Mouse (Mus musculus) macrophage (primary cell): Measurements from ENCODE around the gene Tenm4. TPM values are rescaled to one million over a fixed set of nuclear protein-coding genes. Genes with fewer than 3 reads are reported as not detected.

Experiments
- H3K27ac ChIP-seq: fragments of 350-480 bp; formaldehyde crosslinking; 2 replicates; pipeline ENCODE4 v1.9.0; 2021
- H3K36me3 ChIP-seq: fragments of 350-480 bp; formaldehyde crosslinking; 2 replicates; pipeline ENCODE4 v1.9.0; 2021; ENCODE audit errors: inconsistent target
- H3K4me3 ChIP-seq: fragments of 350-480 bp; formaldehyde crosslinking; 2 replicates; pipeline ENCODE4 v1.9.0; 2021; ENCODE audit errors: inconsistent target
- H3K79me2 ChIP-seq: fragments of 350-480 bp; formaldehyde crosslinking; 2 replicates; pipeline ENCODE4 v1.9.0; 2021; ENCODE audit errors: inconsistent target
- WGBS: methylation state at CpG from one replicate; pipeline ENCODE4 v1.1.7; 2026; ENCODE audit warnings: inconsistent platforms; ENCODE audit not compliant: missing documents; 5-methylcytosine and 5-hydroxymethylcytosine counted together
- polyA plus RNA-seq: library from polyadenylated mRNA; stranded (reverse); fragments of 250-400 nt; gene quantifications from 3 replicates; pipeline ENCODE4 v1.2.4, GENCODE M21; 2018; ENCODE audit warnings: inconsistent platforms

Tenm4 gene
- polyA plus RNA-seq, 1 experiment from 2014 or later = 1.3 TPM

DNA sequence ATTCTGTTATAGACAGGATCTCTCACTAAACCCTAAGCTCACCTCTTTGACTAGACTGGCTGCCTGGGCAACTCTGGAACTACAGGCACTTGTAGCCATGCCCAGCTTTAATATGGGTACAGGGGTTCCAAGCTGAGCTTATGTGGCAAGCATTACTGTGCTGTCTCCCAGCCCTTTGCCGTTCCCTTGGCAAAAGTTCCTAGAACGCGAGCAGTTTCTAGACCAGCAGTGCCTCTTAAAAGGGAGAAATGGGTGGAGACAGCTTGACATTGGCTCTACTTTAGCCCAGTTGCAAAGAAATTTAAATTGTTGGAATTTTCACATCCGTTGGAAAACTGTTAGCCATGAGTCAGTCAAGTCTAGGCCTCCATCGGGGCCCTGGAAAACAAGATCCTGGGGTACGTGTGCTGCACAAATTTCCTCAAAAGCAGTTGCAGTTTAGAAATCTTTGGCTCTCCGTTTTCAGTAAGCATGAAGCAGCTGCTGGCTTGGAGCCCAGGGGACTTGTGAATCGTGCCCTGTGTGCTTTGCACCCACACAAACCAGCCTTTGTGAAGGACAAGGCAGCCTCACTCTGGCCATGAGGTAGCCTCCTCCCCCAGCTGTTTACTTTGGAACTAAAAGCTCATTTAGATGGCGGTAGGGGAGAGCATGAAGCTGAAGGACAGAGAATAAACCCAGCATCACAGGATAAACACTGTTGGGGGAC, 625.1 kb downstream of the Tenm4 start:
- WGBS = 84% methylated on average over 9 of the region's 9 CpGs
- Histone ChIP-seq H3K79me2 (no peaks in the 10 kb centered on the region), H3K27ac (no peak overlapping the region), H3K4me3 (no peak overlapping the region), H3K36me3 (no peaks in the 10 kb centered on the region)

DNA sequence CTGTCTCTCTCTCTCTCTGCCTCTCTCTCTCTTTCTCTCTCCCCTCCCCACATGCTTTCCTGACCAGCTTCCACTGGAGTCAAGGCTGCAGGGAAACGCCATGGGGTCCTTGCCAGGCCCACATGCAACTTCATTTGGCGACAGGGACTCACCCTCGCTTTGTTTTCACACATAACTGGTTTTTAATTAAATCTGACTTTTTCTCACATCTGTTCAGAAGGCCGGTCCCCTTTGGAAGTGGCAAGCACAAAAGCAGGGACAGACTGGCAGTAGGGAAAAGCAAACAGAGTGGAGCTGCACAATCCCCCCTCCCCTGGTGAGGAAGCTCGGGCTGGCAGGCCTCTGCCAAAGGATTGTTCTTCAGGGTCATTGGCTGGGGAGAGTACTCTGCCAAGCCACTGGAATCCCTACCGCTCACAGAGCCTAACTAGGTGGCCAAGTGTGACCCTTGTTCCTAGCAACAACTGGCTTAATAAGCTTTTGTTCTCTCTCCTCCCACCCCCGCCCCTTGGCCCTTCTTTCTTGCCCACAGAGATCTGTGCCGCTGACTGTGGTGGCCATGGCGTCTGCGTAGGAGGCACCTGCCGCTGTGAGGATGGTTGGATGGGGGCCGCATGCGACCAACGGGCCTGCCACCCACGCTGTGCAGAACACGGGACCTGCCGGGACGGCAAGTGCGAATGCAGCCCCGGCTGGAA, 625.9 kb downstream of the Tenm4 start:
- Histone ChIP-seq H3K27ac (no peak overlapping the region), H3K36me3 (no peaks in the 10 kb centered on the region), H3K4me3 (no peak overlapping the region), H3K79me2 (no peaks in the 10 kb centered on the region)
- 94% methylated on average over 20 of the region's 20 CpGs for WGBS

DNA sequence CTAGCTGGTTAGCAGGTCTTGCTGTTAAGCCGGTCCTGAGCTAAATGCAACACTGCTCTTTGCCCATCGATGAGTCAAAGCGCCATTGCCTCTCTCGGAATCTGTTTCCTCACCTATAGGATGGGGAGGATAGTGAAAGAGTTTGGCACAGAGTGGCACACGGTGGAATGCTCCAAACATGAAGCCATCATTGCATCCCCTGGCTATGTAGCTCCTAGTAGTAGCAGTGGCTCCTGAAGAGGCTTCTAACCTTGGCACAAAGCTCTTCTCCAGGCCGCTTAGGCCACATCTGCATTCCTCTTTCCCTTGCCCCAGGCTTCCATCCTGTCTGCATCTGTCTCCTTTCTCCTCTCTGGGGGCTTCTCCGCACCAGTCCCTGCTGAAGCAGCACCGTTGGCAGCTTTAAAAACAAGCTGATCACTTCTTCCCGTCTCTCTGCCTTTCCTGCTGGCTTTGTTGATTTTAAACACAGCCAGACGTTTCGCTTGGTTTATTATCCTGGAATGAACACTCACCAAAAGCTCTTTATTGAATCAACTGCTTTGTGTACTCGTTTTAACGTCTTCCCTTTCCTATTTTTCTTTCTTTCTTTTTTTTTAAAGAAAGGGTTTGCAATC, 626.8 kb downstream of the Tenm4 start:
- 91% methylated on average over 13 of the region's 13 CpGs for WGBS
- H3K79me2 ChIP-seq = no peaks in the 10 kb centered on the region
- H3K4me3 ChIP-seq = no peak overlapping the region
- no peak overlapping the region for H3K27ac ChIP-seq
- H3K36me3 ChIP-seq = no peaks in the 10 kb centered on the region

DNA sequence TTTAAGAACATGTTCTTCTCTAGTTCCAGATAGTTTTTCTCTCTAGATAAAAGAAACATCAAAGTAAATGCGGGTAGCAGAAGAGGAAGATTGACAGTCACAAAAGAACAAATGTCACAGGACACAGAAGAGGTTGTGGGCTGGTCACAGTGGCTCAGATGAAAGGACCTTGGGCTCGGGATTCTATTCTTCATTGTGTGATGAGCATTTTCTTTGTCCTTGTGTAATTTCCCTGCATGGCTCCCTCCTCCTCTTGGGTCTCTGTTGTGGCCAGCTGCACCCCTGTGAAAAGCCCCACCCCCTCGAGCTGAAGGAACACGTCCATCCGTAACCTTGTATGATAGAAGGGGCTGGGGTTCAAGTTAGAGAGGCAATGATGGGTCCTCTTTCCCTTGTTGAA, 628.8 kb downstream of the Tenm4 start:
- no peak overlapping the region for H3K27ac ChIP-seq
- H3K79me2 ChIP-seq = no peaks in the 10 kb centered on the region
- WGBS = 91% methylated on average over 5 of the region's 5 CpGs
- H3K4me3 ChIP-seq = no peak overlapping the region
- H3K36me3 ChIP-seq = no peaks in the 10 kb centered on the region

DNA sequence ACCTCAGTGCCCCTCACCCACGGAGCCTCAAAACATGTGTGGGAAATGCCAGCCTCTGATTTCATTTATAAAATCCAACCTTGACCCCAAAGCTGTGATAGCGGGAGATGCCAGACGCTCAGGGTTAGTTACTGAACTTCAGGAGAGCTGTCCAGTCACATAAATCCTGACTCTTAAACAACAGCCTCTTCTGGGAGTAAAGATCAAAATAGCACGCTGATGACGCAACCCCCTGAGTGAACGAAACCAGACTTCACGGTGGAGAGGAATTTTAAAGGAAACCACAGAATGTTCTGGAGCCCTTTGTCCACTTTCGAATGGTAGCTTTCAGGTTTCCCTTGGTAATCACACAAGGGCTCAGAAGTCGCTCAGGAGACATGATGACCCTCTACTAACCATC, 630.3 kb downstream of the Tenm4 start:
- 38% methylated on average over 8 of the region's 9 CpGs for WGBS
- no peaks in the 10 kb centered on the region for H3K79me2 ChIP-seq
- H3K4me3 ChIP-seq = no peak overlapping the region
- H3K36me3 ChIP-seq = no peaks in the 10 kb centered on the region
- H3K27ac ChIP-seq = peak overlapping the region; percentile 15; the same call in 1 of the 2 replicates

DNA sequence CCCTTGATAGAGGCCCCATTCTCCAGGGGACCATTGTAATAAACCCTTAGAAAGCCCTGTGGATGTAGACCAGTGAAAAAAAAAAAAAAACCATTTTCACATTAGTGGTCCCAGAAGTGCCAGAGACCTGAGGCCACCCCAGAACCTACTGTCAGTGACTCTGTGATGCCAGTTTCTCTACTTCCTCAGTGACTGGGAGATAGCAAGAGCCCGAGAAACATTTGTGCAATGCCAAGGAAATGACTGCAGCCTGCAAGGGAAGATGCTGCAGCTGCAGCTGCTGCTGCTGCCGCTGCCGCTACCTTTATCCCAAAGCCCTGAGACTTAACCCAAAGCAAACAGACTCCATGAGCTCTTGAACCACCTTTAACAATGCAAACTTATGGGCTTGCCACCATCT, 631.2 kb downstream of the Tenm4 start:
- Histone ChIP-seq H3K4me3 (no peak overlapping the region), H3K36me3 (no peaks in the 10 kb centered on the region), H3K79me2 (no peaks in the 10 kb centered on the region), H3K27ac (peak overlapping the region; percentile 15; the same call in 1 of the 2 replicates)
- WGBS = 39% methylated on average over 3 of the region's 3 CpGs

DNA sequence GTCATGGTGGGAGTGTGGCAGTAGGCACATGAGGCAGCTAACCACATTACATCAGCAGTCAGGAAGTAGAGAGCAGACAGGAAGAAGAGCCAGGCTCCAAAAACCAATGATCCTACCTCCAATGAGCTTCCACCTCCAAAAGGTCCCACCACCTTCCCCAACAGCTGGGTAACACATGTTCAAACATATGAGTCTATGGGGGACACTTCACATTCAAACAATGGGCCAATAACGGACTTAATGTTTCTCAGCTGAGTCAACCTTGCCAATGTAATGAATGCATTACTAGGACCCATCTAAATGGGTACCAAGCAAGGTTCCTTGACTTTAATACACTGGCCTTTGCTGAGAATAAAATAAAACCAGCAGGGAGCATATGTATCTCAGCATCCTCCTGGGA, 635.5 kb downstream of the Tenm4 start:
- Histone ChIP-seq H3K27ac (no peak overlapping the region), H3K36me3 (no peaks in the 10 kb centered on the region), H3K79me2 (no peaks in the 10 kb centered on the region), H3K4me3 (no peak overlapping the region)
- WGBS = 91% methylated on average over 1 of the region's 1 CpGs

DNA sequence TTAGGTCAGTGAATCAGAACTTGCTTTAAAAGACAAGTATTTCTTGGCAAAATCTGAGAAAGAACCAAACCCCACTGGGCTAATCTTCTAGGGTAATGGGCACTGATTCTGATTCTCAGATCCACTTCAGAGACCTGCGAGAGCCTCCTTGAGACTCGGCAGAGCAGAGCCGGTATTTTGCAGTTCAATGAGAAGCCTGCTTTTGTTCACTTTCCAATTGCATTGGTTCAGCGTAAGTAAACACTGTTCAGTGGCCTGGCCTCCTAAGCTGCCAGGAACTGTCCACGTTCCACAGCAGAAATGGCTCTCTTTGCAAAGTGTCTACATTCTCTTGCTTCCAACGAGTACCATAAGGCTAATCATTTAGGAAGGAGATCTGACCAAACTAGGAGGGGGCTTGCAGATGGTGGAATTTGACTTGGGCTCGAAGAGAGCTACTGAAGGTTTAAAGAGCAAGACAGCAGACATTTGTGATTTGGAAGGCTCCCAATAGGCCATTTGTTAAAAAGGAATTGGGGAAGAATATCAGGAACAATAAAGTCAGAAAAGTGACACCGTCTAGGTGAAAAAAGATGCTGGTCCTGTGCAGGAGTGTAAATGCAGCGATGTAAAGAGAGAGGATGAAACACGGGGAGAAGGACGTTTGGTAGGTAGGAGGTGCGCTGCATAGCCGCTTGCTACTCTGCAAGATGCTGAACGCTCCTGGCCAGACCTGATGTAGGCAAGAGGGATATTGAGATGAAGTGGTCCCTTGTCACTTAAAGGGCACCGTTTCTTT, 636.4 kb downstream of the Tenm4 start:
- 93% methylated on average over 15 of the region's 15 CpGs for WGBS
- Histone ChIP-seq H3K4me3 (no peak overlapping the region), H3K36me3 (no peaks in the 10 kb centered on the region), H3K27ac (no peak overlapping the region), H3K79me2 (no peaks in the 10 kb centered on the region)

DNA sequence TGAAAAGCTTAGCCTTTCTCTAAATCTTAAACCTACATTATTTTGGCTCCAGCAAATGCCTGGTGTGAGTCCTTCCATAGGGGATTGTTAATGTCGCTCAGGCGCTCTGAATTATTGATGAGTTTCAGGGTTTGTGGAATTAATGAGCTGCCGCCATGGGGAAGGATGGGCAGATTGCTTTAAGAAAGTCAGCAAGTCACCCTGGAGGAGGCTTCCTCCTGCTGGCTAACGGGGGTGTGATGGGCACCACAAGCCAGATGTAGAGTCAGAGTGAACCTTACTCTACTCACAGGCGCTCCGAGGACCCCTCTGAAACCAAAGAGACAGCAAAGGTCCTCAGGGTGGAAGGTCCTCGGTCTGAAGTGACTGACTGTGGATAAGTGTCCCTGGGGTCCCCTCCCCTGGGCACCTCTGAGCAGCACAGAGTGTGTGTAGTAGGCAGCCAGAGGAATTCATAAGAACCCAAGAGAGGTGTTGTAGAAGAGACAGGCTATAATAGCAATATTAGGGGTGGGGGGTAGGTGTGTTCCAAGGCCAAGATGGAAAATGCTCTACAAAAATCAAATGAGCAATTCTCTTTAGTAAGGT, 637.1 kb downstream of the Tenm4 start:
- Histone ChIP-seq H3K36me3 (no peaks in the 10 kb centered on the region), H3K4me3 (no peak overlapping the region), H3K79me2 (no peaks in the 10 kb centered on the region), H3K27ac (no peak overlapping the region)
- WGBS = 91% methylated on average over 6 of the region's 7 CpGs

DNA sequence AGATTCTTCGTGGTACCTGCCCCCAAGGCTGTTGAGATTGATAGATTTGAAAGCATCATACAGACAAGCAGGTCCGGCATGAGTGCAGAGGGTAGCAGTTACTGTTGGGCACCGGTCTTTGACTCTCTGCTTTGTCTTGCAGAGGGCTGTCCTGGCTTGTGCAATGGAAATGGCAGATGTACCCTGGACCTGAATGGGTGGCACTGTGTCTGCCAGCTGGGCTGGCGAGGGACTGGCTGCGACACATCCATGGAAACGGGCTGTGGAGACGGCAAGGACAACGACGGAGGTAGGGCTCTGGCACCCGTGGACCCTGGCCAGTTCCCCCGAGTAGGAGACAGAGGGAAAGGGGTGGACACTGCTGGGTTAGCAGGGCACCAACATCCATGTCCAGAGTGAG, 640.6 kb downstream of the Tenm4 start:
- Histone ChIP-seq H3K27ac (no peak overlapping the region), H3K79me2 (no peaks in the 10 kb centered on the region), H3K36me3 (no peaks in the 10 kb centered on the region), H3K4me3 (no peak overlapping the region)
- 88% methylated on average over 11 of the region's 11 CpGs for WGBS

DNA sequence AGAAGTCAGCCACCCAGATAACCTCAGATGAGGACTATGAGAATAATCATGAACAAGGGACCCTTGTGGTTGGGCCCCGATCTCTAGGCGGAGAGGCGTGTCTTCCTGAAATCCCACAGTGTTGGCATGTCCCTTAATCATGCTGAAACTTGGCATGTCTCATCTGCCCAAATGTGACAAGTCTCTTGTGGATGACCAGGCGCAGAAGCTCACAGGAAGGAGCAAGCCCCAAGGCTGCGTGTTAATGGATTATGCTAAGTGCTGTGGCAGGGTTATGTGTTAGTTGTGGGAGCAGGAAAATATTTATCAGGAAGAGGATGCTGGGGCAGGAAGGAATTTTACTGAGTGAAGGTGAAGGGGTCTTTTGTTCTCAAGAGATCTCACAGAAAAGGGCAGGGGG, 642.0 kb downstream of the Tenm4 start:
- no peak overlapping the region for H3K4me3 ChIP-seq
- 87% methylated on average over 5 of the region's 5 CpGs for WGBS
- peak overlapping the region; percentile 54 for H3K27ac ChIP-seq
- no peaks in the 10 kb centered on the region for H3K36me3 ChIP-seq
- H3K79me2 ChIP-seq = no peaks in the 10 kb centered on the region

DNA sequence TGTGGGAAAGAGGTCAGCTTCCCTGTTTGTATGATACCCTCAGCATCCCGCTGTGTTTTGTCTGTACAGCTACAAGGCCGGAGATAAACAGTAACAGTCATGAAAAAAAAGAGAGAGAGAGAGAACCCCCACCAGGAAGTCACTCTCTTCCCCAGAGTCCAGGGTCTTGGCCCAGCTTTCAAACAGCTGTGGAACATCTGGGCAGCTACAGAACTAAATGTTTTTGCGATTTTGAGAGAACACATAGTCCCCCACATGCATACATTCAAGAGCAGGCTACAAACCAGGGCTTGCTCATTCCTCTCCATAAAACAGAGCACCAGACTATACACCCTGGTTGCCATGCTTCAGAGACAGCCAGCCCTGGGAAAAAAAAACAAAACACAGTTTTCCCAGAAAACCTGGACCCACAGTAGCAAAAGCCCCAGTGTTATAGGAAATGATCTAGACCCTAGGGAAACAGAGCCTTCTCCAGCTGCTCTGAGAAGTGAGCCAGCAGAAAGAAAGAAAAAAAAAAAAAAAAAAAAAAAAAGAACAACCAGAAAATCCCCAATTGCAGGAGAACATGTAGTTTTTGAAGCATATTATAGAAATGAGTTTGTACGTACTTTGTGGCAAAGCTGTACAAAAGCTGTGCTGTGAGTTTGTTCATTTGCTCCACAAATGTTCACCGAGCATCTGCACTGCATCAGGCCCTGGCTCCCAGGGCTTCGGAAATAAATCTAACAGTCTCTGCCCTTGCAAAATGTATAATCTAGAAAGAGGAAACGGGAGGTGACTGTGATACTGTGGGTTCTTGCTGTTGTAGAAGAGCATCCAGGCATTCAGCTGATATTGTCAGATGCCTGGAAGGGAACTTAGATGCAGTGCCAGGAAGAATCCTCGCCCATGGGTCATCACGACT, 642.7 kb downstream of the Tenm4 start:
- WGBS = 65% methylated on average over 9 of the region's 9 CpGs
- H3K4me3 ChIP-seq = no peak overlapping the region
- H3K79me2 ChIP-seq = no peaks in the 10 kb centered on the region
- no peaks in the 10 kb centered on the region for H3K36me3 ChIP-seq
- H3K27ac ChIP-seq = peak overlapping the region; percentile 54

DNA sequence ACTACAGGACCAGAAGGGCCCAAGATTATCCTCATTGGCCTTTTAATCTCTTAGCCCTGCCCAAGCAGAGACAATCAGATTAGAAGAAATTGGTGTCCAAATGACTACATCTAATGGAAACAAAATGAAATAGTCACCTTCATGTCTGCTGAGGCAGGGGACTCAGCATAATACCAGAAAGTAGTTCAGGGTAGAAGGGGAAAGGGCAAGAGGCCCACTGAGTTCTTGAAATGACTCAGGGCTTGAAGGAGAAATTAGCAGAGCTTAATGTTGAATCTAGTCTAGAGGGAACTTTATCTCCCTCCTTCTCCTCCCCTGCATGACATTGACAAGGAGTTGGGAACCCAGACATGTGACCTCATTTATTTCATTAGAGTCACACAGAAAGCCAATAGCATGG, 643.5 kb downstream of the Tenm4 start:
- Histone ChIP-seq H3K79me2 (no peaks in the 10 kb centered on the region), H3K36me3 (no peaks in the 10 kb centered on the region), H3K4me3 (no peak overlapping the region), H3K27ac (peak overlapping the region; percentile 54)
